Mouse (Mus musculus) kidney, adult 11 months (tissue): ENCODE results near the gene Herc1.
"Not testable (repeated sequence)": the region's sequence is repeated elsewhere in the genome, so short reads cannot be mapped to it uniquely, and the experiment has no call there.

ENCODE experiments used
- DNase-seq: peaks from one replicate; pipeline ENCODE4 v3.0.0; 2022

The Herc1 gene

DNA sequence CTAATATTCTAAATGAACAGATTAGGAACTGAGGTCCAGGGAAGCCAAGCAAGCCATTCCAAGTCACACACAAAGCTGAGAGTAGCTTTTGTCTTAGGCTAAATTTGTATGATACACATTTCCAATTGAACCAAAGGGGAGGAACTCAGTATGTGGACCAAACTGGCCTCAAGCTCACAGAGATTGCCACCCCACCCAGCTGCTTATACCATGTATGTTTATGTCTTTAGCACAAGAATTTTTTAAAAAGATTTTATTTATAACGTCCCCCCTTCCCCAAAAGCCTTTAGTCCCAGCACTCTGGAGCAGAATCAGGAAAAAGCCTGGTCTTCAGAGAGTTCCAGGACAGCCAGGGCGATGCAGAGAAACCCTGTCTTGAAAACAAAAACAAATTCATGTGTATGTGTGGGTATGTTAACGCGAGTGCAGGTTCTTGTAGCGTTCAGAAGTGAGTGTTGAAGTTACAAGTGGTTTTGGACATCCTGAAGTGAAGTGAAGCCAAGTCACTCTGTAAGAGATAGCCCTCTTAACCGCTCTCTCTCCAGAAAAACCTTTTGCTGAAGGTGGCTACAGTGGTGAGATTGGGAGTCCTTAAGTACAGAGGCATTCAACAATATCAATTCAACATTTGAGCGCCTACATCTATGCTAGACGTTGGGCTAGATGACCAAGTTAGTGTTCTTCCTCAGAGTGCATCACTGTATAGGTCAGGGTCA lies 948 bp upstream of the Herc1 start:
- no peak for DNase-seq

DNA sequence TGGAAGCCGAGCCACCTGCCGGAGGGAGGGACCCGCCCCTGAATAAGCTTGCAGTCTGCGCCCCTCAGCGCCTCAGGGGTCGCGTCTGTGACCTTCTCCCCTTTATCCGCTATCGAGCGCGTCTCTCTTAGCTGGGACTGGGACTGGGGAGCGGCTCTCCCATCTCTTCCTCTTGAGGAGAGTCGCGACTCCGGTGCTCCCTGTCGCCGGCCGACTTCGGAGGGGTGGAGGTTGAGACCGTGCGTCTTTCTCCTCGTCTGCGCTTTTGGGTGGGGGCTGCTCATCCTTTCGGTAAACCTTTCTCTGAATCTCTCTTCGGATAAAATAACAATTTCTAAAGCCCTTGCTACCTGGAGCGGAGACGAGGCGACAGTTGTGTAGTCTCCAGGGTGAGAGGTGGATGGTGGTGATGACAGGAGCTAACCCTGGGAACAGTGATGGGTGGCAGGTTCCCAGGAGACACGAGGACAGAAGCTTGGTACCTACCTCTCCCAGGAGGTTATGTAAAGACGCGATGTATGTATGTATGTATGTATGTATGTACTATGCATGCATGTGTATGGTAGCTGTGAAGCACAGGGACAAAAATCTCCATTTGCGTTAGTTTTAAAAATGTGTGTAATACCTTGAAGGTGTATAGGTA lies 659 bp downstream of the Herc1 start:
- DNase-seq = peak; percentile 9

DNA sequence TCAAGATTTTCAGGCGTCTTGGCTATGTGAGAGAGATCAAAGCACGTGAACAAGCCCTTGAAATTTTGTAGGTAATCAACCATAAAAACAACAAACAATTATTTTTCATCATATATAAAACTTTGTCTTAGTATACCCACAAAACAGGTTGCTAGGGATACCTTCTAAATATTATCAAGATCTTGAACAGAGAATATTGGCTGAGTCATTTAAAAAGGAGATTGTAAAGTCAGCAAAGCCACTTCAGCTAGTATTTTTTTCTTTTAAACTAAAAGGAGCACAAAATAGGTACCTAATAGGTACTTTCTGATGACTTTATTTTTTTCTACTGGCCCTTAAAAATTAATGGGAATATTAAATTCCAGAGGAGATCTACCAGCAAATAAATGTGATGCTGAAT lies 2.5 kb downstream of the Herc1 start:
- no peak for DNase-seq

DNA sequence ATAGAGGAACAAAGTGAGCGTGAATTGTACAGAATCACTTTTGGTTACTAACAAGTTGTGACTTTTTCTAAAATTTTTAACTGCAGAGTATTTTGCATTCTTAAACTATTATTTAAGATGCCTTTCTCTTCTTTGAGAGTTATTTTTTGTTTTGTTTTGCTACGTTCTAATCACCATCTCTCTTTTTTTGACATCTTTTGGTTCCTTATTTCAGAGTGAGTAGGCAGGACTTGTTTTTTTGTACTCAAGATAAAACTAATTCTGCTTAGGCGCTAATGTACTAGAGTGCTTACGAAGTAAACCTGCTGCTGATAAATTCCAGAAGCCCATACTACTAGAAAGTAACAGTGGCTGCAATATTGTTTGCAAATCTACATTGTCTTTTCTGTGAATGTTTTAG lies 8.9 kb downstream of the Herc1 start:
- DNase-seq = no peak

GRCm38 (mm10) chr9:66360143-66360690 lies 10.0 kb downstream of the Herc1 start:
- no peak for DNase-seq

DNA sequence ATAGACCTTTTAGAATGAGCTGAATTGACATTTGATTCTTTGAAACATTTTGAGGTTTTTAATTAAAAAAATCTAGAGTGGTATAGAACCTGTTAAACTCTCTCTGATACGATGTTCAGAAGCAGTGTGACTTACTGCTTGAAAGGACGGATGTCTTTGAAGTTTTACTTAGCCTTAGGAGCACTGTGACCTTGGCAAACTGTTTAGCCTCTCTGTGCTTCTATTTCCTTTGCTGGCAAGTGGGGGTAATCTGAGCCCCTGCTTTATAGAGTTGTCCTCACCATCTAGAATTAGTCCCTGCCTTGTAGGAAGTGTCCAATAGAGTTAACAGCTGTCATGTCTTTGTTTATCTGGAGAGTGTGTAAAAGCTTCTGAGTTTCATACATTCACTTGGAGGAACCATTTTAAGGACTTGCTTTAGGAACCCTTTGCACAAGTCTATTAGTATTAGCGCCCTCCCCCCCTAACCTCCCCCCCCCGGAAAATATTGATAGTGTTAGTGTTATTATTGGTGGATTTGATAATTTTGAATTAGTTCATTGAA lies 18.7 kb downstream of the Herc1 start:
- DNase-seq = no peak

DNA sequence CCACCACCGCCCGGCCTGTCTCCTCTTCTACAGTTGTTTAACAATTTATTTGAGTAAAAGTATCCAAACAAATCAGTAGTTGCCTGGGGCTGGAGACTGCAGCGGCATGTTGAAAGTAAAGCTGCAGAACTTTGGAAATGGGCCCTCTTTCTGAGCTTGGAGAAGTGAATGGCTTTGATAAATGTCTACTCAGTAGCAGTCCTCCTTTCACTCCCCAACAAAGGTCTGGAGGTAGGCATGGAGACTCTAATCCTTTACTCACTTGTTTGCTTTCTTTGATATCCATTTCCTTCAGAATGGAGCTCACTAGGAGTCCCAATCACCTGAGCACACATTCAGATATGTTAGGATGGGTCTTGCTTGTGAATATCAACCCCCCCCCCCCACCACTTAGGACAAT lies 20.1 kb downstream of the Herc1 start:
- DNase-seq = no peak

DNA sequence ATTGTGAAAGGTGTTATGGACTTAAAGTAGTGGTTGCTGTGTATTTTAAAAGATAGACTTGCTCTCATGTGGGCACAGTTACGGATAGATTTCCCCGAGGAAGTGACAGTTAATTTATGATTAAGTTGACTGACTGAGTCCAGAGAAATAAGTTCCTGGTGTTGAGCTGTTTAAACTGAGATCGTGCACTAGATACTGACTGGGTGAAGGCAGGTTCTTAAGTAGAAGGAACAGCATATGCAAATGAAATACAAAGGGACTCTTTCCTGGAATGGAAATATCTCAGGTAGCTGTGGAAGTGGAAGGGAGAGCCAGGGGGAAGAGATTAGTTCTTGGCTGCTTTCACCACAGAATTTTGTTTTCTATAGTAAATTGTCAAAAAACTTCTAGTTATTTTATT lies 20.6 kb downstream of the Herc1 start:
- no peak for DNase-seq

GRCm38 (mm10) chr9:66373432-66373831 lies 23.2 kb downstream of the Herc1 start:
- no peak for DNase-seq

DNA sequence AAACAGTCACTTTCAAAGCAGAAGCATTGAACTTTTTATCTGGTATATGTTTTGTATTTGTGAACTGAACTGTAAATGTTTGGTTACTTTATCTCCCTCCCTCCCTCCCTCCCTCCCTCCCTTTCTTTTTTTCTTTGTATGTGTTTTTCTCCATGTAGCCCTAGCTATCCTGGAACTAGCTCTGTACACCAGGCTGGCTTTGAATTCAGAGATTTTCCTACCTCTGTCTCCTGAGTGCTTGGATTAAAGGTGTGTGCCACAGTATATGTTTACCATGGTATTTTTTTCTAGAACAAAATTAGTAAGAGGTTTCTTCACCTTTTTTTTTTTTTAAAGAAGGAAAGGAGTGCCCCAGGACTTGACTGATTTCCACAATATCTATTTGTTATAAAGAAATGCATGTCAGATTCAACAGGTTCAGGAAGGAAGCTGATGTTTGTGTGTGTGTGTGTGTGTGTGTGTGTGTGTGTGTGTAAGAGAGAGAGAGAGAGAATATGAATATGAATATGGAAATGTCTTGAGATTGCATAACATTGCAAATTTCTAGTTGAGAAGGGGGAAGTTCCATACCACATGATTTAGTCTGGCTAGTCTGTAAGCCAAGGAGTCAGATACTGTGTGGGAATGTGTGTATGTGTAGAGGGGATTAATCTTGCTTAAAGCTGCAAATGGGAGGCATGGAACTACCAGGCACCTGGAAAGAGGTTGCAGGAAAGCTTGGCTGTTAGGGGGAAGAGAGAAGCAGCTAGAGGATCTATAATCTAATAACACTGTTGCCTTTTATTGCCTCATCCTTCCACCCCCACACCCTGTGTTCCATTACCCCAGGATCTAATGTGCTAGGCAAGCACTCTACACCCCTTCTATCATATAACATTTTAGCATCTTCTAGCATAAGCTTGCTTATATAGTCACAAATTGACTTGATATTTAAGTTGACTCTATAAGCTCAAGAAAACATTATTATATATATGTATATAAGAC lies 24.5 kb downstream of the Herc1 start:
- no peak for DNase-seq

- DNase-seq = no peak
These were observed 33.2 kb downstream of the Herc1 start for GRCm38 (mm10) chr9:66383417-66383816.

GRCm38 (mm10) chr9:66390338-66390737 lies 40.1 kb downstream of the Herc1 start:
- DNase-seq = not testable (repeated sequence)

DNA sequence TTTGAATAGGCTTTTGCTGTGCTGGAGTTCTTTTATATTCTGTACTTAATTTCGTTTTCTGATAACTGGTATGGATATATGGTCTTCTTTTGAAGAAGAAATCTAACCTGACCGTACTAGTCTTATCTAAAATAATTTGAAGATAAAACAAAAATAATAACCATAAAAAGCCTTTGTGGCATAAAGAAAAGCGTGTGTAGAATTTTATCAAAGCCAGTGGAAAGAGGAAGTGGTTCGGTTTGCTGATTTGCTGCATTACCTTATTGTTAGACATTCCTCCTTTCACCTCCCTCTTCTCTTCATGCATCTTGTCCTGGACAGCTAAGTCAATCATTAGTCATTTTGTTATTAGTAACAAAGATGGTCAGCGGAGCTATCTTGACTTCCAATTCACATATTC lies 43.1 kb downstream of the Herc1 start:
- no peak for DNase-seq

GRCm38 (mm10) chr9:66423492-66423891 lies 73.2 kb downstream of the Herc1 start:
- no peak for DNase-seq

- DNase-seq = peak; percentile 42
These were observed 89.8 kb downstream of the Herc1 start for GRCm38 (mm10) chr9:66440007-66440406.

DNA sequence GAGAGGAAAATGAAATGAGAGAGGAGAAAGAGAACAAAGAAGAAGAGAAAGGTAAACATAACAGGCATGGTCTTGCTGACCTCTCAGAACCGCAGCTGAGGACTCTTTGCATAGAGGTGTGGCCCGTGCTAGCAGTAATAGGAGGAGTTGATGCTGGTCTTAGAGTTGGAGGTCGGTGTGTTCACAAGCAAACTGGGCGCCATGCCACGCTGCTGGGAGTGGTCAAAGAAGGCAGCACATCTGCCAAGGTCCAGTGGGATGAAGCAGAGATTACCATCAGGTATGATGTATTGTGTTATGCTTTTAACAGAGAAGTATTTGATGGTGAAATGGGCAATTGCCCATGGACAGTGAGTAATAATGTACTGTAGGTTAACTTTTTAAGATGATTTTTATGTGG lies 98.0 kb downstream of the Herc1 start:
- no peak for DNase-seq

DNA sequence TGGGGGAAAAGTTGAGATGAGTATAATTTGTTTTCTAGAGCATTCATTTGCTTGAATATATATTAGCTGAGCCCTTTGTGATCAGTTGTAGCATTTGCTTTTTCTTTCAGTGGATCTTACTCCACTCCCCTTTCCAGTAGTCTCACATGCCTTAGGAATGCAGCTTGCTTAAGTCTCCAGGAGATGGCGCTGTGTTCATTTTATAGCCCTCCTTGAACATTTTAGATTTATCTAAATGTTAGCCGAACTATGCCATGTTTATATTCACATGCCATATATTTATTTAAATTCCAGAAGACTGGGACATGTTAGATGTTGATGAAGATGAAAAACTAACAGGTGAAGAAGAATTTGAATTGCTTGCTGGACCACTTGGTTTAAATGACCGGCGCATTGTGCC lies 114.8 kb downstream of the Herc1 start:
- DNase-seq = no peak

GRCm38 (mm10) chr9:66477785-66478184 lies 127.5 kb downstream of the Herc1 start:
- DNase-seq = no peak

- DNase-seq = no peak
These were observed 133.2 kb downstream of the Herc1 start for GRCm38 (mm10) chr9:66483429-66483828.

GRCm38 (mm10) chr9:66488786-66489185 lies 138.5 kb downstream of the Herc1 start:
- DNase-seq = no peak

- no peak for DNase-seq
These were observed 142.1 kb downstream of the Herc1 start for GRCm38 (mm10) chr9:66492361-66492760.

GRCm38 (mm10) chr9:66493992-66494391 lies 143.7 kb downstream of the Herc1 start:
- no peak for DNase-seq

- DNase-seq = no peak
These were observed 151.0 kb downstream of the Herc1 start for GRCm38 (mm10) chr9:66501248-66501647.
